Mouse (Mus musculus) stomach, adult 2 months (tissue): ENCODE results near the gene 2610528J11Rik. TPM values are rescaled to one million over a fixed set of nuclear protein-coding genes. Genes with fewer than 3 reads are reported as not detected.

Source experiments
- polyA plus RNA-seq: library from polyadenylated mRNA; depleted of rRNA; stranded (reverse); fragments of >200 nt; gene quantifications from 2 replicates; pipeline ENCODE4 v1.2.3, GENCODE M21; 2012; rRNA removed

Gene 2610528J11Rik
- 39.2 and 42.8 TPM in 2 replicates for polyA plus RNA-seq

GRCm38 (mm10) chr4:118526408-118527334 lies at the start of gene 2610528J11Rik:
TSS of gene 2610528J11Rik (plus strand) at chr4:118526999.

GRCm38 (mm10) chr4:118489717-118490132 lies 37.1 kb upstream of the 2610528J11Rik start, which contains the start of gene Tie1:
TSS of gene Tie1 (minus strand) at chr4:118490061.

DNA sequence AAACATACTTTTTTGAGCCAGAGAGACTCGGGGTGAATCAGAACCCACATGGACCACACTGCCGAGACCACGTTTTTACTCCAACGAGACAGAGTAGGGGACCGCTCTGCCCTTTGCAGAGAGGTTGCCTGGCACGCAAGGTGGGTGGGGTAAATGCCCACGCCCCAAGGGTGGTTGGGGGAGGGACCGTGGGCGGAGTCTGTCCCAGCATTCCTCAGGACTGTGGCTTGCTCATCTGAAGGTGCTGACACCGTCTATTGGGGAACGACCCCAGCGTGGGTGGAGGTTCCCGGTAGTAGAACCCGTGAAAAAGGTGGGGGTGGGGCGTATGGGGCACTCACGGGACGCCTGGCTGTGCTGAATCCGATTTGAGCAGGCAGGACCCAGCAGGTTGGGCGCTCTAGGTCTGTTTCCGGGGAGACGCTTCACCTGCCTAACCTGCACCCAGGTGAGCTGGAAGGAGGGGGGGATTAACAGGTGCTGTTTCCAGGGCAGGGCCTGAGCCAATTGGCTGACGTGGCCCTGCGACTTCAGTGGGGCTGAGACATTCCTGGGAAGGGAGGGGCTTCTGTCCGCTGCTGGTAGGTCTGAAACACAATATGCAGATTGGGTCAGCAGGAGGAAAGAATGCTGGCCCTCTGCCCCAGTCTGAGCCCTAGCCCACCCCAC lies 16.9 kb downstream of the 2610528J11Rik start, which contains the start of gene Tmem125:
TSS of gene Tmem125 (minus strand) at position 453 of the 669 bp plus-strand sequence.

Other genes starting within 250 kb of the 2610528J11Rik start
- gene Ptprf, start 235.6 kb upstream of the 2610528J11Rik start, polyA plus RNA-seq: 55.7 and 66.2 TPM in 2 replicates
- 12.3 and 16.3 TPM in 2 replicates for gene Szt2, start 117.7 kb upstream of the 2610528J11Rik start, polyA plus RNA-seq
- 7.6 and 7.9 TPM in 2 replicates for gene Med8, start 117.7 kb upstream of the 2610528J11Rik start, polyA plus RNA-seq
- 298 and 386 TPM in 2 replicates for gene Elovl1, start 98.9 kb upstream of the 2610528J11Rik start, polyA plus RNA-seq
- gene Cdc20, start 89.6 kb upstream of the 2610528J11Rik start, polyA plus RNA-seq: 16.8 and 16.9 TPM in 2 replicates
- 0.06 and 0.13 TPM in 2 replicates for gene Mpl, start 69.5 kb upstream of the 2610528J11Rik start, polyA plus RNA-seq
- gene Tie1, start 36.9 kb upstream of the 2610528J11Rik start, polyA plus RNA-seq: 11.6 and 16.0 TPM in 2 replicates
- gene Tmem125, start 17.0 kb downstream of the 2610528J11Rik start, polyA plus RNA-seq: 32.9 and 43.0 TPM in 2 replicates
- gene Cfap57, start 93.8 kb downstream of the 2610528J11Rik start, polyA plus RNA-seq: 0.04 and 0.05 TPM in 2 replicates
- gene Ebna1bp2, start 93.8 kb downstream of the 2610528J11Rik start, polyA plus RNA-seq: 1.3 and 1.7 TPM in 2 replicates
- not detected in 2 replicates for gene Olfr62, start 132.0 kb downstream of the 2610528J11Rik start, polyA plus RNA-seq
- gene Olfr1342, start 165.8 kb downstream of the 2610528J11Rik start, polyA plus RNA-seq: not detected in 2 replicates
- gene Olfr1341, start 176.5 kb downstream of the 2610528J11Rik start, polyA plus RNA-seq: not detected in 2 replicates
- not detected in 2 replicates for gene Olfr1340, start 193.1 kb downstream of the 2610528J11Rik start, polyA plus RNA-seq
- gene Olfr1339, start 205.2 kb downstream of the 2610528J11Rik start, polyA plus RNA-seq: not detected in 2 replicates
- not detected in 2 replicates for gene Olfr1338, start 231.7 kb downstream of the 2610528J11Rik start, polyA plus RNA-seq